8 mouse cellular contexts compared by ENCODE assay signal in the genomic region with DNA sequence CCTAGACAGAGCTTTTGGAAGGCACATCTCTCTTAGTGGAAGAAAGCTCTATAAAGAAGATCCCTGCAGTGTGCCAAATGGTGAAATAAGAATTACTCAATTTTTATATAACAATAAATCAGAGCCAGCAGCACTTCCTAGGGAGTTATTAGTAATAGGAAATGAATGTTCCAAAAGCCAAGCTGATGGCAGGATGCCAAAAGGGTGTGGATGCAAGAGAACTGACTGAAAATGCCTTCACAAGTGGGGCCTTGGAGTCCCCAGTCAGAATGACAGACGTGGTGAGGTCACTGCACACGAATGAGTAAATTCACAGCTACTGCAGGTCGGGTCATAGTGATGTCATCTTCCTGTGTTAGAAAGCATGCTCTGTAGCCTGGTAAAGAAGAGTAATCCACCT. TPM values are rescaled to one million over a fixed set of nuclear protein-coding genes. Genes with fewer than 3 reads are reported as not detected.
DNase-seq lines count a peak whose midpoint lies in the region; ATAC-seq and TF ChIP-seq lines count a peak whose summit lies in the region.
"Had no signal": no experiment of that assay in that cellular context is flagged by ENCODE, and none has a peak within 500 bp of the region (broad histone marks: within the 10 kb centered on the region; RNA-seq: fewer than 3 reads in every experiment).

No protein-coding gene starts in this region.

- H3K4me3 ChIP-seq in kidney, postnatal 0 days (replicated peaks; ENCODE audit: low read depth, low read length), result no peak overlapping the region
- no peak overlapping the region for H3K4me3 ChIP-seq in midbrain, embryonic 13.5 days (replicated peaks)
- H3K4me3 ChIP-seq: liver, embryonic 15.5 days had no signal

- H3K27me3 ChIP-seq in kidney, postnatal 0 days (ENCODE audit: insufficient read depth, low read length), result no peaks in the 10 kb centered on the region
- no peaks in the 10 kb centered on the region for H3K27me3 ChIP-seq in midbrain, embryonic 13.5 days
- H3K27me3 ChIP-seq: liver, embryonic 15.5 days had no signal

- H3K4me2 ChIP-seq in kidney, postnatal 0 days (ENCODE audit: low read length), result no peak overlapping the region
- no peak overlapping the region for H3K4me2 ChIP-seq in midbrain, embryonic 13.5 days (replicated peaks)
- H3K4me2 ChIP-seq: liver, embryonic 15.5 days had no signal

- H3K9me3 ChIP-seq in kidney, postnatal 0 days (replicated peaks; ENCODE audit: low read length), result no peaks in the 10 kb centered on the region
- H3K9me3 ChIP-seq in midbrain, embryonic 13.5 days, result no peaks in the 10 kb centered on the region
- H3K9me3 ChIP-seq: liver, embryonic 15.5 days had no signal

- no peak overlapping the region for H3K27ac ChIP-seq in kidney, postnatal 0 days
- no peak overlapping the region for H3K27ac ChIP-seq in midbrain, embryonic 13.5 days
- H3K27ac ChIP-seq: liver, embryonic 15.5 days had no signal

- H3K36me3 ChIP-seq in kidney, postnatal 0 days (ENCODE audit: insufficient read depth, low read length), result no peaks in the 10 kb centered on the region
- no peaks in the 10 kb centered on the region for H3K36me3 ChIP-seq in midbrain, embryonic 13.5 days
- H3K36me3 ChIP-seq: liver, embryonic 15.5 days had no signal

- ATAC-seq in kidney, postnatal 0 days (replicated peaks; ENCODE audit: low FRiP score, low read depth), result peak; percentile 52; the same call in 1 of the 2 replicates
- ATAC-seq in midbrain, embryonic 13.5 days, result no peak

- TF ChIP-seq CTCF in kidney, postnatal 0 days (IDR thresholded peaks at IDR 0.05; ENCODE audit: low read depth), result no peak

- DNase-seq in NIH3T3 (ENCODE audit: low read depth), result peak; percentile 97
- DNase-seq in adrenal gland, postnatal 36 days, result peak; percentile 93 to 94
- peak; percentile 93 to 95 for DNase-seq in heart, adult 18-20 months
- peak; percentile 90 for DNase-seq in kidney, postnatal 0 days (ENCODE audit: low spot score)
- peak; percentile 98 for DNase-seq in lung, postnatal 10 days
- peak; percentile 84 to 92 for DNase-seq in urinary bladder, postnatal 36 days (ENCODE audit: low spot score in 2 of 2)

- 30% methylated on average over 3 of the region's 3 CpGs for WGBS in kidney, postnatal 0 days
- WGBS in midbrain, embryonic 13.5 days, result 71% methylated on average over 3 of the region's 3 CpGs

- H3K9ac ChIP-seq in kidney, postnatal 0 days (ENCODE audit: low read depth, low read length), result no peak overlapping the region
- H3K9ac ChIP-seq in midbrain, embryonic 13.5 days (replicated peaks), result no peak overlapping the region
- H3K9ac ChIP-seq: liver, embryonic 15.5 days had no signal

- no peaks in the 10 kb centered on the region for H3K4me1 ChIP-seq in kidney, postnatal 0 days (replicated peaks; ENCODE audit: insufficient read depth, low read length)
- no peaks in the 10 kb centered on the region for H3K4me1 ChIP-seq in midbrain, embryonic 13.5 days (replicated peaks)
- H3K4me1 ChIP-seq: liver, embryonic 15.5 days had no signal

RNA-seq across cellular contexts. Expression of a gene that starts 25.7 kb away (rescaled TPM):
- not detected for total RNA-seq in adrenal gland, postnatal 36 days (2021)
- total RNA-seq in heart, adult 18-20 months (2021), result not detected
- not detected in 2 replicates for polyA plus RNA-seq in kidney, postnatal 0 days (2015; fragmentation: Nextera tagmentation; extraction: Ambion mirVana)
- not detected in 2 replicates for polyA plus RNA-seq in midbrain, embryonic 13.5 days (2015; fragmentation: Nextera tagmentation; extraction: Ambion mirVana)

RNA-seq across cellular contexts. Expression of a gene that starts 55.7 kb away (rescaled TPM):
- total RNA-seq in adrenal gland, postnatal 36 days (2021), result 1 to 10 TPM; 4.1 to 5.1 TPM
- 10 to 100 TPM; 13.1 to 16.4 TPM for total RNA-seq in heart, adult 18-20 months (2021)
- polyA plus RNA-seq in kidney, postnatal 0 days (2015; fragmentation: Nextera tagmentation; extraction: Ambion mirVana), result 12.2 and 12.4 TPM in 2 replicates
- 7.8 and 8.3 TPM in 2 replicates for polyA plus RNA-seq in midbrain, embryonic 13.5 days (2015; fragmentation: Nextera tagmentation; extraction: Ambion mirVana)
